Mouse (Mus musculus) neural tube, embryonic 13.5 days (tissue): ENCODE results near the gene Sergef. TPM values are rescaled to one million over a fixed set of nuclear protein-coding genes. Genes with fewer than 3 reads are reported as not detected.
"Not testable (repeated sequence)": the region's sequence is repeated elsewhere in the genome, so short reads cannot be mapped to it uniquely, and the experiment has no call there.

ENCODE experiments used
- ATAC-seq: fragments of 200-750 bp; cut with Nextera tagmentation; 2 replicates; pipeline ENCODE4 v1.8.0; 2017; ENCODE audit warnings: low read depth, mild to moderate bottlenecking, moderate TSS enrichment, moderate library complexity
- H3K27ac ChIP-seq: fragments of 300-500 bp; sonication (generic); replicated peaks from 2 replicates; pipeline ENCODE4 v1.5.1; 2015; ENCODE audit warnings: moderate library complexity, mild to moderate bottlenecking, inconsistent platforms
- H3K27me3 ChIP-seq: fragments of 300-500 bp; sonication (generic); 2 replicates; pipeline ENCODE4 v1.6.1; 2015; ENCODE audit warnings: mild to moderate bottlenecking, inconsistent platforms
- H3K36me3 ChIP-seq: fragments of 300-500 bp; sonication (generic); 2 replicates; pipeline ENCODE4 v1.6.1; 2015; ENCODE audit warnings: mild to moderate bottlenecking, inconsistent platforms
- H3K4me1 ChIP-seq: fragments of 300-500 bp; sonication (generic); replicated peaks from 2 replicates; pipeline ENCODE4 v1.6.1; 2015; ENCODE audit warnings: inconsistent platforms
- H3K4me2 ChIP-seq: fragments of 300-500 bp; sonication (generic); 2 replicates; pipeline ENCODE4 v1.6.1; 2015; ENCODE audit warnings: inconsistent platforms, mild to moderate bottlenecking, moderate library complexity
- H3K4me3 ChIP-seq: fragments of 300-500 bp; sonication (generic); 2 replicates; pipeline ENCODE4 v1.5.1; 2015; ENCODE audit warnings: mild to moderate bottlenecking, inconsistent platforms
- H3K9ac ChIP-seq: fragments of 300-500 bp; sonication (generic); 2 replicates; pipeline ENCODE4 v1.6.1; 2015; ENCODE audit warnings: moderate library complexity, mild to moderate bottlenecking, inconsistent platforms
- H3K9me3 ChIP-seq: fragments of 300-500 bp; sonication (generic); 2 replicates; pipeline ENCODE4 v1.6.1; 2016; ENCODE audit warnings: inconsistent platforms
- WGBS: fragments of 180-500 bp; shearing (Covaris S2); methylation state at CpG from one replicate; pipeline ENCODE4 v1.1.7; 2015; 5-methylcytosine and 5-hydroxymethylcytosine counted together
- polyA plus RNA-seq: library from polyadenylated mRNA; unstranded; fragments of >200 nt; fragmentation: Nextera tagmentation; extraction: Ambion mirVana; gene quantifications from 2 replicates; pipeline ENCODE4 v1.2.1, GENCODE M21; 2015

The Sergef gene
- polyA plus RNA-seq, 1 experiment from 2014 or later = 30.7 TPM

DNA sequence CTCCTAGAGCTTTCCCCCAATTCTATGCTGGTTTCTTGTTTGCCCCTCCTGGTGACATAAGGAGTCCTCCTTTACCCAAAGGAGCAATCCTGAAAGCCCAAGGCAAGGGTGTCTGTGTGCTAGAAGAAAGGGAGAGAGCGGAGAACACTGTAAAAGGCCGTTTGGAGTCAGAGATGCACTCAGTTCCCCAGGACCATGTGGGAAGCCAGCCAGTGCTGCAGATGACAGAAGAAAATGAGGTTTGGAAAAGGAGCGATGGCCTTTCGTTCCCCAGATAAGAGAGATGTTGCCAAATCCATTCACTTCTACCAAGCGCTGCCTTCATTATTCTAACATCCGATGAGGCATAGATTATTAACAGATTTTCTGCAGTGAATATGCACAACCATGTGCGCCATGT, 48.1 kb downstream of the Sergef start:
- H3K9ac ChIP-seq = no peak overlapping the region
- H3K36me3 ChIP-seq = peaks cover 26% of the 10 kb centered on the region; the same call in 1 of the 2 replicates
- no peaks in the 10 kb centered on the region for H3K9me3 ChIP-seq
- no peak overlapping the region for H3K4me3 ChIP-seq
- no peak overlapping the region for H3K4me2 ChIP-seq
- H3K4me1 ChIP-seq = no peaks in the 10 kb centered on the region
- H3K27ac ChIP-seq = no peak overlapping the region
- H3K27me3 ChIP-seq = no peaks in the 10 kb centered on the region
- ATAC-seq = no peak
- 90% methylated on average over 7 of the region's 7 CpGs for WGBS

DNA sequence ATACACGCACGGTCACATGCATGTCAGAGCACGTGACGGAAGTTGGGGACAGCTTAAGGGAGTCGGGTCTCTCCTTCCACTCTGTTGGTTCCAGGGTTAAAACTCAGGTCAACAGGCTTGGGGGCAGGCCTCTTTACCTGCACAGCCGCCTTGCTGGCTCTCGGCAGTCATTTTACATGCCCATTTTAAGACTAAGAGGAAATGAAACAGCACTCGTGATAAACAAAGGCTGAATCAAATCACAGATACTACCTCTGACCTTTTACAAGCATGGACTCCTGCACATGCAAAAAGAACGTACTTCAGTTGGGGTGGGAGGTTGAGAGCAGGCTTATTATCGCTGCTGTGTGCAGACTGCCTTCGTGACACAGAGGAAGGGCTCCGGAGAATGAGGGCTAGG, 50.4 kb downstream of the Sergef start:
- no peak for ATAC-seq
- 91% methylated on average over 12 of the region's 12 CpGs for WGBS
- H3K9ac ChIP-seq = no peak overlapping the region

DNA sequence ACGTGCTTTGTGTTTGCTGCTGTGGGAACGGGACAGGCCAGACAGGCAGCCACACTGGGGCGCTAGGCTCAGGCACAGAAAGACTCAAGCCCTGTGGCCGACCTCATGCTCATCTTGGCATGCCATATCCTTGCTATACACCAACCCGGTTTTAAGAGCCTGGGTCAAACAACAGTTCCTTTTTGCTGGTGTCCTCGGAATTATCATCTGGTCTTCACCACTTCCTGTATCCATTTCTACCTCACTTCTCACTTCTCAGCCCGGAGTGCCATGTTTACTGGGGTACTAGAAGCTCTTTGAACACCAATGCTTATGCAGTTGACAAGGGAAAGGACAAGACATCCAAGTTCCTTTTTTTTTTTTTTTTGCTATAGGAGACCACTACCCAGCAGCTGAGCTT, 51.6 kb downstream of the Sergef start:
- Histone ChIP-seq H3K4me1 (no peaks in the 10 kb centered on the region), H3K4me3 (no peak overlapping the region), H3K27ac (no peak overlapping the region), H3K4me2 (no peak overlapping the region), H3K9me3 (no peaks in the 10 kb centered on the region), H3K36me3 (peaks cover 30% of the 10 kb centered on the region; the same call in 1 of the 2 replicates), H3K9ac (no peak overlapping the region), H3K27me3 (no peaks in the 10 kb centered on the region)
- no peak for ATAC-seq
- 73% methylated on average over 7 of the region's 7 CpGs for WGBS

More for the DNA sequence above, 50.4 kb downstream of the Sergef start:
- H3K4me1 ChIP-seq = no peaks in the 10 kb centered on the region
- H3K9me3 ChIP-seq = no peaks in the 10 kb centered on the region
- H3K4me2 ChIP-seq = no peak overlapping the region
- peaks cover 30% of the 10 kb centered on the region; the same call in 1 of the 2 replicates for H3K36me3 ChIP-seq
- H3K27ac ChIP-seq = no peak overlapping the region
- no peaks in the 10 kb centered on the region for H3K27me3 ChIP-seq
- no peak overlapping the region for H3K4me3 ChIP-seq

DNA sequence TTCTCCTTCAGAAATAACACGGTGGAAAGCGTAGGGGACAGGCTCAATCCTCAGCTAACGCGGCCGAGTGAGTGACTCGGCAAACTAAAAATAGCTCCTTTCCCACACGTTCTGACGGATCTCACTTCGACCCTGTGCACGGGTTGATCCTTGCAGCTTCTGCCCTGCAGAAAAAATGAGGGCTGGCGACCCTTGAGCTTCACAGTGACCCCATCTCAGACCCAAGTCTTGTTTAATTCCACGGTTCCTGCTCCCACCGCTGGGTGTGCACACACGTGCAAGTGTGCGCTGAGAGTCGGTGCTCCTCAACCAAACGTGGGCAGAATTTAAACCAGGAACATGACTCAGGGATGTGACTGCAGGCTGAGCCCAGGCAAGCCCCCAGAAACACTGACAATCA, 52.1 kb downstream of the Sergef start:
- H3K9me3 ChIP-seq = no peaks in the 10 kb centered on the region
- H3K27ac ChIP-seq = no peak overlapping the region
- 74% methylated on average over 17 of the region's 17 CpGs for WGBS
- no peak overlapping the region for H3K9ac ChIP-seq
- H3K4me2 ChIP-seq = no peak overlapping the region
- ATAC-seq = no peak
- no peaks in the 10 kb centered on the region for H3K27me3 ChIP-seq
- peaks cover 34% of the 10 kb centered on the region; the same call in 1 of the 2 replicates for H3K36me3 ChIP-seq
- no peak overlapping the region for H3K4me3 ChIP-seq
- no peaks in the 10 kb centered on the region for H3K4me1 ChIP-seq

DNA sequence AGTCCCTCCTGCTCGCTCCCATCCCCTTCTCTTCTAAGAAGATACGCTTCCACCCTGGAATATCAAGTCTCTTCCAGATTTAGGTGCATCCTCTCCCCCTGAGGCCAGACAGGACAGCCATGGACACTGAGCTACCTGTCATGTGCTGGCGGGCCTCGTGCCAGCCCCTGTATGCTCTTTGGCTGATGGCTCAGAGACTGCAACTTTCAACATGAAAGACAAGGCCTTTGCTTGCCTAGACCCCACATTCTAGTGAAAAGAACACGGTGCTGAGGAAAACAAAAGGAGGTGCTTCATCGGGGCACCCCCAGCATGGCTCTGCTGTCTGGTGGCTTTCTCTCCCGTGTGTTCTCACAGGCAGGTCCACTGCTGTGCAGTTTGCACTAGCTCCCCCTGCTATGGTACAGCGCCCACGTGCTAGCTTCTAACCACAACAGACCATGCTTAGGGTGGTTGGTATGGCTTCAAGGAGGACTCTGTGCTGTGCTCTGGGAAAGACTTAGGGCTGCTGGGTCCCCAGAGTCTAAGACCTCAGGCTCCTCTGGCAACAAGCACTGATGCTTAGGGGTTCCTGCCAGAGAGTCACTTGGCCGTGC, 52.9 kb downstream of the Sergef start:
- H3K9me3 ChIP-seq = no peaks in the 10 kb centered on the region
- no peaks in the 10 kb centered on the region for H3K27me3 ChIP-seq
- peaks cover 37% of the 10 kb centered on the region; the same call in 1 of the 2 replicates for H3K36me3 ChIP-seq
- H3K27ac ChIP-seq = no peak overlapping the region
- 87% methylated on average over 10 of the region's 10 CpGs for WGBS
- no peak overlapping the region for H3K9ac ChIP-seq
- no peak overlapping the region for H3K4me2 ChIP-seq
- H3K4me1 ChIP-seq = no peaks in the 10 kb centered on the region
- no peak for ATAC-seq
- H3K4me3 ChIP-seq = no peak overlapping the region

DNA sequence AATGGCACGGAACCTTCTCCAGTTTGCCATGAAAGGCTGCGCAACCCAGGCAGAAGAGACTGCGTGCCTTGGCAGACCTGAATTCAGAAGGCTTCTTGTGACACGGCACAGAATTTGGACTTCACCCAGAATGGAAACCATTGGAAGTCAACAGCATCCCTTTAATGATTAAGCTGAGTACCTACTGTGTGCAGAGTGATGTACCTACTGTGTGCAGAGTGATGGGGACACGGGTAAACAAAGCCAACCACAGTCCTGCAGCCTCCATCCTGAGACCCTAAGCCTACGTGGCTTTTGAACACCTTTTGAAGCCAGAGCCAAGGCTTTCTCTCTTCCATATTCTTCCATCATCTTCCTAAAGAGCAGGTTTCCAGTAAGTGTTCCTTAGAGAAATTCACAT, 56.9 kb downstream of the Sergef start:
- H3K4me2 ChIP-seq = no peak overlapping the region
- no peak overlapping the region for H3K4me3 ChIP-seq
- H3K36me3 ChIP-seq = peaks cover 18% of the 10 kb centered on the region; the same call in 1 of the 2 replicates
- H3K27ac ChIP-seq = no peak overlapping the region
- WGBS = 98% methylated on average over 6 of the region's 6 CpGs
- H3K4me1 ChIP-seq = no peaks in the 10 kb centered on the region
- no peaks in the 10 kb centered on the region for H3K27me3 ChIP-seq
- H3K9me3 ChIP-seq = no peaks in the 10 kb centered on the region
- no peak overlapping the region for H3K9ac ChIP-seq
- ATAC-seq = no peak

DNA sequence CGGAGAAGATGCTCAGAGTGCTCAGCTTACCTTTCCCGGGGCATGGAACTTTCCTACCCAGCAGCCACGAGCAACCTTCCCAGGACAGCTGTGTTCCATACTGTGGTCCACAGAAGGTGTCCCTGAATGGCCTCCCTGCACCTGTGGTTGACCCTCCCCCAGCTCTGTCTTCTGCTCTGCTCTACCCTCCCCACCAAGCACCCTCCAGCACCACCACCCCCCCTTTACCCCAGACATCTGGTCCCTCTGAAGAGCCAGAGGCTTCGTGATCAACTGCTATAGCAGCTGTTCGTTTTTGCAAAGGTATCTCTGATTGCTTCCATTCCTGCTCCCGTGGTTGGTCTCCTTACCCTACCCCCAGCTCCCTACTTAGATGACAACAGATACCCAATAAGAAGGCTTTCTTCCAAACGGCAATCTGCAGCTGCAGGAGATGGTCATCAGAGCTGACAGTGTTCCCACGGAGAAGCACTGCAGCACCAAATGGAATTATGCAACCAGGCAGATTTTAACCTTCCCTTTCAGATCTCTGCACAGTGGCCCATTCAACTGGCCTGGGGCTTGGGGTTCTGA, 58.2 kb downstream of the Sergef start:
- no peak for ATAC-seq
- H3K4me1 ChIP-seq = no peaks in the 10 kb centered on the region
- H3K4me3 ChIP-seq = no peak overlapping the region
- H3K9me3 ChIP-seq = no peaks in the 10 kb centered on the region
- H3K27me3 ChIP-seq = no peaks in the 10 kb centered on the region
- 75% methylated on average over 8 of the region's 8 CpGs for WGBS
- peaks cover 15% of the 10 kb centered on the region; the same call in 1 of the 2 replicates for H3K36me3 ChIP-seq
- no peak overlapping the region for H3K27ac ChIP-seq
- H3K4me2 ChIP-seq = no peak overlapping the region
- H3K9ac ChIP-seq = no peak overlapping the region

DNA sequence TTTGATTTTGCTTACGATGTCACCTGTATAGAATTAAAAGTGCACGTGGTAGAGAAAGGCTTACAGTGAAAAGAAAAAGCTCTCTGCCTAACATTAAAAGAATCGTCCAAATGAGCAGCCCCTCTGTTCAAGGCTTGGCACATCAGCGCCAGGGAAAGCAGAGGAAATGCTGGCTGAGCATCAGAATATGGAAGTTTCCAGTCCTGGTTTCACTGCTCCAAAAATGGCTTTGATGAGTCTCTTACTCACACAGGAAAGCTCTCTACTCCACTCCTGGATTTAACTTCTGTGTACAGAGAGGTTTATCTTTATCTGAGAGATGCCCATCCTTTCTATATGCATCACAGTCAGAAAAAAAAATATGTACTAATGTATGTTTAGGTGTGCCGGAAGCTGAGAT, 61.5 kb downstream of the Sergef start:
- H3K27me3 ChIP-seq = no peaks in the 10 kb centered on the region
- no peaks in the 10 kb centered on the region for H3K9me3 ChIP-seq
- H3K27ac ChIP-seq = no peak overlapping the region
- no peak overlapping the region for H3K9ac ChIP-seq
- H3K4me1 ChIP-seq = peaks cover 11% of the 10 kb centered on the region
- H3K4me3 ChIP-seq = no peak overlapping the region
- H3K4me2 ChIP-seq = no peak overlapping the region
- 0 out of 2 replicates have a peak, but pooled peaks cover 11% of the 10 kb centered on the region for H3K36me3 ChIP-seq
- 90% methylated on average over 5 of the region's 5 CpGs for WGBS
- no peak for ATAC-seq

DNA sequence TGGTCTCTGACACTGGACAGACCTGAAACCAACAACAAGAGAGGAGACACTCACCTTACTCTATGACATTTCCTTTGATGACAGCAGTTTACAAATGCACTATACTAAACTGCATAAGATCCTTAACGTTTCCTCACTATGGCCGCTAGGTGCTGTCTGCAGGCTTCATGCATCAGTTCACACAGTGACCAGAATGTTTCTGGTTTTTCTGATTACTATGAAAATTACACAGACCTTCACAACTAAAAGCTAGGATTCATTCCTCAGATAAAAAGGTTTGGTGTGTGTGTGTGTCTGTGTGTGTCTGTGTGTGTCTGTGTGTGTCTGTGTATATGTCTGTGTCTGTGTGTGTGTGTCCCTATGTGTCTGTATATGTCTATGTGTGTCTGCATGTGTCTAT, 63.7 kb downstream of the Sergef start:
- Histone ChIP-seq H3K27ac (no peak overlapping the region), H3K9me3 (no peaks in the 10 kb centered on the region), H3K9ac (no peak overlapping the region), H3K4me2 (no peak overlapping the region), H3K4me3 (no peak overlapping the region), H3K36me3 (0 out of 2 replicates have a peak, but pooled peaks cover 3% of the 10 kb centered on the region), H3K4me1 (peaks cover 17% of the 10 kb centered on the region), H3K27me3 (no peaks in the 10 kb centered on the region)
- ATAC-seq = no peak
- WGBS = 89% methylated on average over 2 of the region's 2 CpGs

DNA sequence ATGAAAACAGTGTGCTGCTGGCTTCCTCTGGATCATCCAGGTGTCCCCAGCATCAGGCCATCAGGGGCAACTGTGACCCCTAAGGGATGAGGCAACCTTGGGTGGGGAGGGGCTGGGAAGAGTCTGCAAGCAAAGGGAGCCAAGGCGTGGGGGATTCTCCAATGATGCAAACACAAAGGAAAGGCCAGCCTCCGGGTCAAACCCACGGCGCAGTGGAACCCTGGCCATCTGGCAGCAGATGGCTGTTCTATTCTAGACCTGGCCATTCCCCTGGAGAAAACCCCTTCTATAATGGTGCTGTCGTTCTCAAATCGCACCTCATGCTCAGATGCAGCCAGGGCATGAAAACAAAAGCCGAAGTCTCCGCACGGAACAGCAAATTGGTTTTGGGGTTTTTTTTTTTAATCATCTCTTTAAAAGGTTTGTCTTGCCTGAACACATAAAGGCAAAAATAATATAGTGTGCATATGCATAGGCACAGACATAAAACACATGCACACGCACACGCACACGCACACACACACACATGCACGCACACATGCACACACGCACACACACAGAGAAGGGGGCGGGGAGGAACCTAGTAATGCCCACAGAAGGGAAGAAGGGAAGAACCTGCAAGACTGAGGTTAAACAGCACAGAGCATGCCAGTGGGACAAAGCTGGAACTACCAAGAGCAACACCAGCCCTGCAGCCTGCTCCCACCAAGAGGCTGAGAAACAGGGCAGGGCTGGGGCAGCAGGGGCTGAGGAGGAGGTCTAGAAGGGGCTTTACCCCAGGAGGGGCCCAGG, 66.6 kb downstream of the Sergef start:
- H3K36me3 ChIP-seq = 0 out of 2 replicates have a peak, but pooled peaks cover 3% of the 10 kb centered on the region
- H3K9ac ChIP-seq = peak overlapping the region; percentile 43; the same call in 1 of the 2 replicates
- H3K9me3 ChIP-seq = no peaks in the 10 kb centered on the region
- ATAC-seq = no peak
- WGBS = 47% methylated on average over 15 of the region's 15 CpGs
- no peak overlapping the region for H3K4me3 ChIP-seq
- H3K27ac ChIP-seq = peak overlapping the region; percentile 67
- no peaks in the 10 kb centered on the region for H3K27me3 ChIP-seq
- H3K4me1 ChIP-seq = peaks cover 17% of the 10 kb centered on the region
- H3K4me2 ChIP-seq = no peak overlapping the region

DNA sequence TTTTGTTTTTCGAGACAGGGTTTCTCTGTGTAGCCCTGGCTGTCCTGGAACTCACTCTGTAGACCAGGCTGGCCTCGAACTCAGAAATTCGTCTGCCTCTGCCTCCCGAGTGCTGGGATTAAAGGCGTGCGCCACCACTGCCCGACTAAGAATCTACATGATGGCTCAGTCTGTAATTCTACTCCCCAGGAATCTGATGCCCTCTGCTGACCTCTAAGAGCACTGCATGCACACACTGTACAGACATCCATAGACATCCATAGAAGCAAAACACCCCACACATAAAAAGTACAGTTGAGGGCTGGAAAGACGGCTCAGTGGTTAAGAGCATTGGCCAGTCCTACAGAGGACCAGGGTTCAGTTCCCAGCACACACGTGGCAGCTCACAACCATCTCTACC, 70.1 kb downstream of the Sergef start:
- H3K4me1 ChIP-seq = peaks cover 17% of the 10 kb centered on the region
- not testable (repeated sequence) for H3K4me3 ChIP-seq, H3K4me2 ChIP-seq, H3K9me3 ChIP-seq, H3K27me3 ChIP-seq, H3K9ac ChIP-seq, ATAC-seq, H3K27ac ChIP-seq
- peaks cover 29% of the 10 kb centered on the region for H3K36me3 ChIP-seq
- WGBS = 79% methylated on average over 9 of the region's 9 CpGs

DNA sequence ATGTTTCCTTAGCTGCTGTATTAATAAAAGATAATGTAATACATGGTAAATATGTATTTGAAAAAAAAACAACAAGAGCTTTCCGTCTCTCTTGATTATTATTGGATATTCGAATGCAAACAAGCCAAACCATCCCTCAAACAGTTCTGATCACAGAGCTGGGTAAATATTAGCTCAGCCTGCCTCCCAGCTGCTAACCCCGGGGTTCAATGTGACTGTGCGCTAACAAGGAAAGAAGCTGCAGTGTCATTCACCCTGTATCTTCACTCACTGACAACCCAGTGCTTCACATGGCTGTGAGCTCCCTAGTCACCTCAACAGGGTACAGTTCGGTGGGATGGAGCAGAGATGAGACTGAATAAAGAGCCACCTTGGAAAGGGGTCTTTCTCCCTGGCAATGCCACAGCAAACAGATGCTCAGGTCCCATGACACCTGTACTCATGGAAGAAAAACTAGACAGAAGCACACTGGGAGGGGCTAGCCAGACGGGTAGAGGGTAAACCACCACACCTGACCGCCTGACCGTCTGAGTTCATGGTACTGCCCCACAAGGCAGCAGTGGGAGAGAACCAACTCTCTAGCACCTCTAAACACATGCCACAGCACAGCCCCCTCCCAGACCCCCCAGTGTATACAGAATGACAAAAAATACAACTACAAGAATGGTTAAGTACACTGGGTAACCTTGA, 73.1 kb downstream of the Sergef start:
- Histone ChIP-seq H3K36me3 (peaks cover 29% of the 10 kb centered on the region), H3K9me3 (peaks cover 9% of the 10 kb centered on the region), H3K27ac (no peak overlapping the region), H3K27me3 (no peaks in the 10 kb centered on the region), H3K4me2 (no peak overlapping the region), H3K4me3 (no peak overlapping the region), H3K4me1 (no peaks in the 10 kb centered on the region), H3K9ac (no peak overlapping the region)
- ATAC-seq = no peak
- WGBS = 91% methylated on average over 8 of the region's 8 CpGs
